Mouse (Mus musculus) c-Kit-positive CD71-positive TER-119-positive erythroid progenitor cells, embryonic 14.5 days (primary cell): Measurements from ENCODE around the gene Fam118a.

Source experiments
- DNase-seq: peaks from one replicate; pipeline ENCODE4 v3.0.0-alpha.2; 2013; ENCODE audit warnings: low spot score

Gene Fam118a

DNA sequence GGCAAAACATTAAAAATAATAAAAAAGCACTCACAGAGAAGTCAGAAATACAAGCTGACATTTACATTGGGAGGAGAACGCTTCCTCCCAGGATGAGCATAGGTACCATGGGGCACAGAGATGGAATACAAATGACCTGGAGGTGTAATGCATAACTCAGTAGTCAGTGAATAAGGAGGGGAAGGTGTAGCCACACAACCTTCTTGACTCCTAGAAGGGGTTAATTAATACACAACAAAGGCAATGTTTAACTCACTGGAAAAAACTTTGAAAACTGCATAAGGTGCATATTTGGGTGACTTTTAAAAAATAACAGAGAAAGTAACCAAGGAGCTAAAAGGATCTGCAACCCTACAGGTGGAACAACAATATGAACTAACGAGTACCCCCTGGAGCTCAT is 43.9 kb downstream of the Fam118a start:
- DNase-seq: no peak

DNA sequence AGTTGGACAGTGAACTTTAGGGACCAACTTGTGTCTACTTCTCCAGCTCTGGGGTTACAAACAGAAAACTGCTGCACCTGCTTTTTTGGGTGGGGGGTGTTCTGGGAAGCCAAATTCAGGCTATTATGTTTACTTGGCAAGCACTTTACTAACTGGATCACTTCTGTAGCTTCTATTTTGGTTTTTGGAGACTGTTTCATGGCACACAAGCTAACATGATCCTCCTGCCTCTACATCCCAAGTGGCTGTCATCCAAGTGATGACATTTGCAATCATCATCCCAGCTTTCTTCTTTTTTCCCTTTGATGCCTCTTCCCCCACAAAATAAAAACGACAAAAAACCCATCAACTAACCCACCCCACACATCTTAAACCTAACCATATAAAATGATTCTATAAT is 56.9 kb downstream of the Fam118a start:
- no peak for DNase-seq
